Mouse (Mus musculus) forebrain, embryonic 10.5 days (tissue): Measurements from ENCODE around the gene Mesp2. TPM values are rescaled to one million over a fixed set of nuclear protein-coding genes. Genes with fewer than 3 reads are reported as not detected.

Experiments
- DNase-seq: peaks from one replicate; pipeline ENCODE4 v3.0.0-alpha.2; 2017; ENCODE audit warnings: low spot score; ENCODE audit errors: extremely low spot score
- H3K27ac ChIP-seq: fragments of 300-500 bp; sonication (generic); 2 replicates; pipeline ENCODE4 v1.5.1; 2016; ENCODE audit warnings: mild to moderate bottlenecking
- H3K27me3 ChIP-seq: fragments of 300-500 bp; sonication (generic); 2 replicates; pipeline ENCODE4 v1.6.1; 2016; ENCODE audit warnings: mild to moderate bottlenecking; ENCODE audit not compliant: poor library complexity, severe bottlenecking
- H3K36me3 ChIP-seq: fragments of 300-500 bp; sonication (generic); replicated peaks from 2 replicates; pipeline ENCODE4 v1.6.1; 2016; ENCODE audit warnings: mild to moderate bottlenecking, moderate library complexity
- H3K4me1 ChIP-seq: fragments of 300-500 bp; sonication (generic); 2 replicates; pipeline ENCODE4 v1.6.1; 2016
- H3K4me3 ChIP-seq: fragments of 300-500 bp; sonication (generic); 2 replicates; pipeline ENCODE4 v1.5.1; 2016; ENCODE audit warnings: mild to moderate bottlenecking, moderate library complexity
- H3K9me3 ChIP-seq: fragments of 300-500 bp; sonication (generic); 2 replicates; pipeline ENCODE4 v1.6.1; 2016; ENCODE audit warnings: mild to moderate bottlenecking, moderate library complexity
- WGBS: fragments of 180-500 bp; shearing (Covaris S2); methylation state at CpG from one replicate; pipeline ENCODE4 v1.1.7; 2016; 5-methylcytosine and 5-hydroxymethylcytosine counted together
- polyA plus RNA-seq: library from polyadenylated mRNA; unstranded; fragments of >200 nt; fragmentation: Nextera tagmentation; extraction: Ambion mirVana; gene quantifications from 2 replicates; pipeline ENCODE4 v1.2.1, GENCODE M21; 2016

Mesp2 gene
- polyA plus RNA-seq, 1 experiment from 2014 or later: 0.40 TPM

- H3K9me3 ChIP-seq: no peaks in the 10 kb centered on the region
- H3K4me1 ChIP-seq: peaks cover 18% of the 10 kb centered on the region; the same call in 1 of the 2 replicates
- no peak overlapping the region for H3K27ac ChIP-seq
- WGBS: 87% methylated on average over 4 of the region's 4 CpGs
- no peaks in the 10 kb centered on the region for H3K27me3 ChIP-seq
- no peak for DNase-seq
- no peak overlapping the region for H3K4me3 ChIP-seq
- no peaks in the 10 kb centered on the region for H3K36me3 ChIP-seq
Measured at GRCm38 (mm10) chr7:79856305-79856704, 45.8 kb downstream of the Mesp2 start.

DNA sequence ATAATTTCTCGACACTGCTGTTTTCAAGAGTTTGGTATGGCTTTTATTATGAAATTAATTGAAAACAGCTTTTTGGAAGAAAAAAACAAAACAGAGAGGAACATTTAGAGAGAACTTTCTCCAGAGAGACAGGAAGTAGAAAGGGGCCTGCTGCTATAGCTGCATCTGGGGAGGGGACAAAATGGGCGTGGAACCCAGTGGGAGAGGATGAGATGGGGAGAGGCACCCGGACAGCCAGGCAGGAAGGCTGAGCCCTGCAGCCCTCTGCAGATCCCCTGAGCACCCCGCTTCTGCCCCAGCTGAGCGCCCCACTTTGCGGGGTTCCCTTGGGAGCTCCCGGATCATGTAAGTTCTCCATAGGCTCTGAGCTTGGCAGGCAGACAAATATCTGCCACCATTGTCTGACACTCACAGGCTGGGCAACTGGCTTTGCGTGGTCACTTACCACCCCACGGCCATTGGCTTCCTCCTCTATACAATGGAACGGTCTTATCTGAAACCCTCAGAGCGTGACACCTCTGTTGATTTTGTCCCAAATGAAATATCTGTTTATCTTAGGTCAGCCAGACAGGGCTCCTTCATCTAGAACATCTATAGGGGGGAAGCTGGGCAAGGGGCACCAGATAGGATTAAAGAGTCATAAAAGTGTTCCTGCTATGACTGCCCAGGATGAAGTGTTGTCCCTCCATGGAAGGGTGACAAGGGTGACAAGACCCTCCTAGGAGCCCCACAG, 47.8 kb downstream of the Mesp2 start:
- WGBS: 72% methylated on average over 11 of the region's 11 CpGs
- Histone ChIP-seq H3K4me3 (no peak overlapping the region), H3K27ac (no peak overlapping the region), H3K4me1 (peaks cover 18% of the 10 kb centered on the region; the same call in 1 of the 2 replicates), H3K9me3 (no peaks in the 10 kb centered on the region), H3K36me3 (no peaks in the 10 kb centered on the region), H3K27me3 (no peaks in the 10 kb centered on the region)
- no peak for DNase-seq

DNA sequence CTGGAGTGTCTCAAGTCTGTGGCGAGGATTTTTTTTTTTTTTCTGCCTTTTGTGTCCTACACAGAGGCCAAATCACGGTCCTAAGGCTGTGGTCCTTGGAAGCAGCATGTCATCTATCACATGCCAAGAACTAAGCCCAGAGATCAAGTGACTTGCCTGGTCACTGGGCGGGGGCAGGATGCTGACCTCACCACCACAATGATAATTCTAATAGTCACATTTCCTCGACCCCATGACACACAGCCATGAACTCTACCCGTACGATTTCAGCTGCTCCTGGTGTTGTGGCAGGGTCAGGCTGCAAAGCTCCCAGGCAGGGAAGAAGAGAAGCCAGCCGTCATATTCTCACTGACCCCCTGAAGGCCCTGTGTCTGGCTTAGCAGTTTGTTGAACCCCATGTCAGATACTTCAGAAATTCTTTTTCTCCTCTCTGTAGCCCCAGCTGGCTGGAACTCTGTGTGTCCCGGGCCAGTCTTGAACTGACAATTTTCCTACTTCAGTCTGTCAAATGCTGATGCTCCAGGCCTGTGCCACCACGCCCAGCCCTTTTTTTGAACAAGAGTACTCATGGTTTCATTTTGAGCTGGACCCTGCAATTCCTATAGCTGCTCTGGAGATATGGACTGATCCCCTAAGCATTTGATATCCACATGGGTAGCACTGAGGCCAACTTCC, 48.6 kb downstream of the Mesp2 start:
- H3K4me1 ChIP-seq: peaks cover 18% of the 10 kb centered on the region; the same call in 1 of the 2 replicates
- H3K4me3 ChIP-seq: no peak overlapping the region
- no peaks in the 10 kb centered on the region for H3K36me3 ChIP-seq
- DNase-seq: no peak
- WGBS: 78% methylated on average over 9 of the region's 9 CpGs
- H3K27me3 ChIP-seq: no peaks in the 10 kb centered on the region
- H3K27ac ChIP-seq: 0 out of 2 replicates have a peak overlapping the region, but pooled peaks have one; percentile 12
- H3K9me3 ChIP-seq: no peaks in the 10 kb centered on the region

- 91% methylated on average over 9 of the region's 9 CpGs for WGBS
- no peak for DNase-seq
- Histone ChIP-seq H3K27me3 (no peaks in the 10 kb centered on the region), H3K4me3 (no peak within 1 kb of the TSS), H3K9me3 (no peaks in the 10 kb centered on the region), H3K27ac (no peak within 1 kb of the TSS), H3K36me3 (no peaks in the 10 kb centered on the region), H3K4me1 (peaks cover 18% of the 10 kb centered on the region; the same call in 1 of the 2 replicates)
Measured at GRCm38 (mm10) chr7:79860811-79861210, 50.3 kb downstream of the Mesp2 start, which contains the start of gene Anpep. Gene Anpep, minus strand, starts transcription at chr7:79861059.

DNA sequence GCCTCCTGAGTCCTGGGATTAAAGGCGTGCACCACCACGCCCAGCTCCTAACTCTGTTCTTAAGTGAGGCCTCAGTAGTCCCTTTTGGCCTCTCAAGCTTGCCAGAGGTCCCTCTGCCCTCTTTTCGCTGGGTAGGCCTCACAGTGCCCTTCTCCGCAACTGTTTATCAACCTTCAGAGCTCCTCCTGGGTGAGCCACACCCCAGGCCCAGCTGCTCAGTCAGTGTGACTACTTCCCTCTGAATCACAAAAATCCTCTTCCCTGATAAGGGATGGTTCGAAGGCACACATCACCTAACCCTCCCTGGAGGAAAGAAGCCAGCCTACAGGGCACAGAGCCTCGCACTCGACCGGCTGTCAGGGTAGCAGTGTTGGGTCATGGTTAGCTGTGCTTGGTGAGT, 51.3 kb downstream of the Mesp2 start:
- Histone ChIP-seq H3K4me3 (no peak overlapping the region), H3K27ac (no peak overlapping the region), H3K27me3 (no peaks in the 10 kb centered on the region), H3K9me3 (no peaks in the 10 kb centered on the region), H3K36me3 (no peaks in the 10 kb centered on the region), H3K4me1 (peaks cover 25% of the 10 kb centered on the region)
- 91% methylated on average over 8 of the region's 8 CpGs for whole genome bisulfite sequencing
- DNase-seq: no peak

Other genes starting within 250 kb of the Mesp2 start
- 2.4 and 3.3 TPM in 2 replicates for gene Rhcg, start 193.1 kb upstream of the Mesp2 start, polyA plus RNA-seq
- 18.0 and 18.2 TPM in 2 replicates for gene Ticrr, start 150.5 kb upstream of the Mesp2 start, polyA plus RNA-seq
- gene Kif7, start 95.0 kb upstream of the Mesp2 start, polyA plus RNA-seq: 6.3 and 6.4 TPM in 2 replicates
- not detected in 2 replicates for gene Plin1, start 77.8 kb upstream of the Mesp2 start, polyA plus RNA-seq
- gene Pex11a, start 67.6 kb upstream of the Mesp2 start, polyA plus RNA-seq: 9.6 and 11.0 TPM in 2 replicates
- gene Wdr93, start 67.6 kb upstream of the Mesp2 start, polyA plus RNA-seq: 0.34 and 0.45 TPM in 2 replicates
- gene Mesp1, start 16.9 kb upstream of the Mesp2 start, polyA plus RNA-seq: not detected in 2 replicates
- 2.8 and 4.6 TPM in 2 replicates for gene Anpep, start 50.3 kb downstream of the Mesp2 start, polyA plus RNA-seq
- gene Ap3s2, start 109.9 kb downstream of the Mesp2 start, polyA plus RNA-seq: 49.2 and 51.2 TPM in 2 replicates
- 21.1 and 21.7 TPM in 2 replicates for gene Arpin, start 124.6 kb downstream of the Mesp2 start, polyA plus RNA-seq
- 33.3 and 33.4 TPM in 2 replicates for gene Zfp710, start 214.1 kb downstream of the Mesp2 start, polyA plus RNA-seq